Comparison of ENCODE assay signal across 26 mouse cellular contexts in the genomic region with DNA sequence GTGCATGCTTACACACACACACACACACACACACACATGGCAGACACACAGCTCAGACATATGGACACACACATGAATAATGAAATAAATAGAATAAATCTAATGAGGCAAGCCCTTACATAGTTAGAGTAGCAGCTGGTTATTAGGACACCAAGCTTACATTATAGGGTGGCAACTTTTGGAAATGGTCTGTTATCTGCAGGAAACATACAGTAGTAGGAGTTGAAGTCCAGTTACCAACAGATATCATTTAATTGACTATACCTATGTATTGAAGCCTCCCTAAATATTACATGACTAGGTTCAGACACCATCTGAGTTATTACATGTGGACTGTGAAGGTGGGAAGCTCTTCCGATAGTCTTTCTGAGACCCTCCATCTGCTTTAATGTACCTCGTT. TPM values are rescaled to one million over a fixed set of nuclear protein-coding genes. Genes with fewer than 3 reads are reported as not detected.
DNase-seq lines count a peak whose midpoint lies in the region; ATAC-seq and TF ChIP-seq lines count a peak whose summit lies in the region.
"Had no signal": no experiment of that assay in that cellular context is flagged by ENCODE, and none has a peak within 500 bp of the region (broad histone marks: within the 10 kb centered on the region; RNA-seq: fewer than 3 reads in every experiment).

No protein-coding gene starts in this region.

- H3K9me3 ChIP-seq in MEL (replicated peaks; ENCODE audit: insufficient read depth, low read length): no peaks in the 10 kb centered on the region
- H3K9me3 ChIP-seq in liver, embryonic 14.5 days (ENCODE audit: control insufficient read depth, low read length): no peaks in the 10 kb centered on the region
- no peaks in the 10 kb centered on the region for H3K9me3 ChIP-seq in kidney, embryonic 14.5 days (ENCODE audit: control insufficient read depth, low read length)
- H3K9me3 ChIP-seq in midbrain, embryonic 16.5 days (replicated peaks; ENCODE audit: control insufficient read depth, low read length, poor library complexity, severe bottlenecking): no peaks in the 10 kb centered on the region
- H3K9me3 ChIP-seq: embryonic facial prominence, embryonic 12.5 days; embryonic facial prominence, embryonic 15.5 days; forebrain, embryonic 10.5 days; forebrain, embryonic 13.5 days; hindbrain, embryonic 12.5 days; hindbrain, embryonic 15.5 days had no signal

- ATAC-seq in erythroblast, adult 5-6 weeks (replicated peaks; ENCODE audit: low FRiP score, poor library complexity, severe bottlenecking): peak; percentile 72
- peak; percentile 67 for ATAC-seq in liver, embryonic 14.5 days (ENCODE audit: insufficient read depth)
- ATAC-seq in kidney, embryonic 14.5 days (ENCODE audit: low FRiP score, low TSS enrichment): no peak
- no peak for ATAC-seq in midbrain, embryonic 16.5 days
- ATAC-seq: forebrain, embryonic 13.5 days; forebrain, embryonic 16.5 days had no signal

- no peak for TF ChIP-seq CTCF in MEL (IDR thresholded peaks at IDR 0.05 in 2 of 3, conservative IDR thresholded peaks at IDR 0.05 in 1 of 3; ENCODE audit: control insufficient read depth in 1 of 3, insufficient read depth in 1 of 3, low read depth in 2 of 3, low read length in 3 of 3, poor library complexity in 1 of 3, severe bottlenecking in 1 of 3)
- TF ChIP-seq CTCF in liver, embryonic 14.5 days (IDR thresholded peaks at IDR 0.05; ENCODE audit: low read depth): no peak

- TF ChIP-seq RAD21 in MEL (IDR thresholded peaks at IDR 0.05; ENCODE audit: low read depth, low read length): no peak

- H3K9ac ChIP-seq in MEL (ENCODE audit: control insufficient read depth, low read depth, low read length, poor library complexity, severe bottlenecking): no peak overlapping the region
- H3K9ac ChIP-seq in liver, embryonic 14.5 days (replicated peaks): no peak overlapping the region
- no peak overlapping the region for H3K9ac ChIP-seq in kidney, embryonic 14.5 days (ENCODE audit: low read depth, low read length)
- no peak overlapping the region for H3K9ac ChIP-seq in midbrain, embryonic 16.5 days (ENCODE audit: low read depth, low read length)
- H3K9ac ChIP-seq: embryonic facial prominence, embryonic 12.5 days; embryonic facial prominence, embryonic 15.5 days; forebrain, embryonic 13.5 days; hindbrain, embryonic 12.5 days; hindbrain, embryonic 15.5 days had no signal

- no peaks in the 10 kb centered on the region for H3K79me2 ChIP-seq in MEL (ENCODE audit: control insufficient read depth, insufficient read depth, low read length, poor library complexity)

- TF ChIP-seq POLR2A in MEL (IDR thresholded peaks at IDR 0.05; ENCODE audit: control insufficient read depth in 1 of 2, insufficient read depth in 1 of 2, low read depth in 1 of 2, low read length in 2 of 2, poor library complexity in 1 of 2): no peak

- peak; percentile 51 to 68; a peak in 3 of 4 replicates for TF ChIP-seq EP300 in MEL (IDR thresholded peaks at IDR 0.05; ENCODE audit: low read depth in 1 of 2, low read length in 2 of 2)
- peak; percentile 16; the same call in 1 of the 2 replicates for TF ChIP-seq EP300 in liver, embryonic 14.5 days (IDR thresholded peaks at IDR 0.05; ENCODE audit: low read depth)

- H3K4me1 ChIP-seq in MEL (ENCODE audit: control insufficient read depth in 1 of 2, insufficient read depth in 2 of 2, low read length in 2 of 2): peaks cover 0 to 9% of the 10 kb centered on the region in 2 experiments; a peak in 2 of 4 replicates
- peaks cover 0 to 2% of the 10 kb centered on the region in 2 experiments; a peak in 1 of 4 replicates for H3K4me1 ChIP-seq in liver, embryonic 14.5 days (replicated peaks; ENCODE audit: control insufficient read depth in 2 of 2, insufficient read depth in 2 of 2, low read length in 1 of 2)
- no peaks in the 10 kb centered on the region for H3K4me1 ChIP-seq in kidney, embryonic 14.5 days (ENCODE audit: control insufficient read depth, insufficient read depth, low read length)
- H3K4me1 ChIP-seq in midbrain, embryonic 16.5 days (ENCODE audit: control insufficient read depth, insufficient read depth, low read length): no peaks in the 10 kb centered on the region
- H3K4me1 ChIP-seq: embryonic facial prominence, embryonic 12.5 days; embryonic facial prominence, embryonic 15.5 days; forebrain, embryonic 10.5 days; forebrain, embryonic 13.5 days; hindbrain, embryonic 12.5 days; hindbrain, embryonic 15.5 days had no signal

- H3K4me3 ChIP-seq in MEL (ENCODE audit: control insufficient read depth in 1 of 2, insufficient read depth in 1 of 2, low read depth in 2 of 2, low read length in 2 of 2): no peak overlapping the region
- no peak overlapping the region for H3K4me3 ChIP-seq in liver, embryonic 14.5 days (ENCODE audit: insufficient read depth in 1 of 2, low read depth in 2 of 2, low read length in 2 of 2)
- H3K4me3 ChIP-seq in kidney, embryonic 14.5 days (ENCODE audit: low read length): no peak overlapping the region
- no peak overlapping the region for H3K4me3 ChIP-seq in midbrain, embryonic 16.5 days (ENCODE audit: low read depth, low read length)
- H3K4me3 ChIP-seq: embryonic facial prominence, embryonic 12.5 days; embryonic facial prominence, embryonic 15.5 days; erythroblast, embryonic 14.5 days; forebrain, embryonic 10.5 days; forebrain, embryonic 13.5 days; gastrocnemius, adult 2 months; hindbrain, embryonic 12.5 days; hindbrain, embryonic 15.5 days had no signal

- DNase-seq in MEL (ENCODE audit: low read depth, low spot score) (peak; percentile 34), MEL-GATA-1-ER (ENCODE audit: extremely low read depth, low read depth) (peak; percentile 16)
- DNase-seq in liver, embryonic 14.5 days (ENCODE audit: low read depth in 3 of 3, low spot score in 3 of 3): no peak
- no peak for DNase-seq in frontal cortex, postnatal 36 days (ENCODE audit: low spot score in 2 of 2)
- DNase-seq in right cerebral cortex, adult 18-20 months: no peak
- DNase-seq: adrenal gland, adult 8-10 months; adrenal gland, postnatal 25 days; cerebellum, adult 11 months; cerebellum, adult 2 months; cerebellum, adult 9-11 months; cerebellum, postnatal 25 days; gastrocnemius, adult 2 months; gastrocnemius, postnatal 14 days; heart, adult 11 months had no signal

- H3K27ac ChIP-seq in MEL (ENCODE audit: control insufficient read depth, low read depth, low read length): no peak overlapping the region
- no peak overlapping the region for H3K27ac ChIP-seq in liver, embryonic 14.5 days
- H3K27ac ChIP-seq in kidney, embryonic 14.5 days (ENCODE audit: low read depth, low read length): no peak overlapping the region
- no peak overlapping the region for H3K27ac ChIP-seq in midbrain, embryonic 16.5 days (ENCODE audit: low read length)
- H3K27ac ChIP-seq: embryonic facial prominence, embryonic 12.5 days; embryonic facial prominence, embryonic 15.5 days; forebrain, embryonic 10.5 days; forebrain, embryonic 13.5 days; gastrocnemius, adult 2 months; hindbrain, embryonic 12.5 days; hindbrain, embryonic 15.5 days had no signal

- no peaks in the 10 kb centered on the region for H3K27me3 ChIP-seq in MEL (ENCODE audit: control insufficient read depth in 1 of 2, insufficient read depth in 2 of 2, low read length in 2 of 2)
- H3K27me3 ChIP-seq in liver, embryonic 14.5 days (ENCODE audit: control insufficient read depth, insufficient read depth, low read length): no peaks in the 10 kb centered on the region
- no peaks in the 10 kb centered on the region for H3K27me3 ChIP-seq in kidney, embryonic 14.5 days (ENCODE audit: control insufficient read depth, insufficient read depth, low read length)
- H3K27me3 ChIP-seq in midbrain, embryonic 16.5 days (ENCODE audit: control insufficient read depth, insufficient read depth, low read depth, low read length): no peaks in the 10 kb centered on the region
- H3K27me3 ChIP-seq: embryonic facial prominence, embryonic 12.5 days; embryonic facial prominence, embryonic 15.5 days; forebrain, embryonic 13.5 days; hindbrain, embryonic 12.5 days; hindbrain, embryonic 15.5 days had no signal

- H3K4me2 ChIP-seq in liver, embryonic 14.5 days (ENCODE audit: low read depth): no peak overlapping the region
- H3K4me2 ChIP-seq in kidney, embryonic 14.5 days (replicated peaks; ENCODE audit: low read depth, low read length): no peak overlapping the region
- no peak overlapping the region for H3K4me2 ChIP-seq in midbrain, embryonic 16.5 days (ENCODE audit: low read length)
- H3K4me2 ChIP-seq: embryonic facial prominence, embryonic 12.5 days; embryonic facial prominence, embryonic 15.5 days; forebrain, embryonic 13.5 days; heart, embryonic 11.5 days; hindbrain, embryonic 12.5 days; hindbrain, embryonic 15.5 days had no signal

- peaks cover 0 to 6% of the 10 kb centered on the region in 2 experiments; a peak in 3 of 4 replicates for H3K36me3 ChIP-seq in MEL (ENCODE audit: control insufficient read depth in 1 of 2, insufficient read depth in 2 of 2, low read length in 2 of 2)
- H3K36me3 ChIP-seq in liver, embryonic 14.5 days (replicated peaks; ENCODE audit: control insufficient read depth, insufficient read depth, low read depth): no peaks in the 10 kb centered on the region
- no peaks in the 10 kb centered on the region for H3K36me3 ChIP-seq in kidney, embryonic 14.5 days (ENCODE audit: control insufficient read depth, insufficient read depth, low read length)
- no peaks in the 10 kb centered on the region for H3K36me3 ChIP-seq in midbrain, embryonic 16.5 days (ENCODE audit: control insufficient read depth, insufficient read depth, low read length)
- H3K36me3 ChIP-seq: hindbrain, embryonic 12.5 days had no signal

- WGBS in liver, embryonic 14.5 days (ENCODE audit: insufficient replicate concordance): 63% methylated on average over 2 of the region's 2 CpGs
- WGBS in kidney, embryonic 14.5 days: 92% methylated on average over 2 of the region's 2 CpGs
- WGBS in midbrain, embryonic 16.5 days: 98% methylated on average over 2 of the region's 2 CpGs

TF ChIP-seq in MEL, 35 proteins besides CTCF, POLR2A, EP300 and RAD21 (continues in another document):
- peak; percentile 59; the same call in 1 of the 2 replicates for TF ChIP-seq TCF12 (IDR thresholded peaks at IDR 0.05; ENCODE audit: low read depth, low read length)
- TF ChIP-seq ETS1 (IDR thresholded peaks at IDR 0.05; ENCODE audit: low read depth, low read length): 0 out of 2 replicates have a peak, but pooled peaks have one; percentile 19
- TF ChIP-seq NRF1 (IDR thresholded peaks at IDR 0.05; ENCODE audit: insufficient read depth, low read depth, low read length, poor library complexity, severe bottlenecking): no peak

RNA-seq across cellular contexts. Expression of a gene that starts 44.3 kb away (rescaled TPM):
- 3.7 and 4.3 TPM in 2 replicates for total RNA-seq in MEL (2012; rRNA removed)
- 1 to 10 TPM in 1 of 2 experiments, not detected in 1; 3.2 TPM for polyA plus RNA-seq in MEL (2012; ENCODE audit: insufficient read depth in 1 of 2, insufficient read length in 2 of 2, low read depth in 1 of 2, low replicate concordance in 2 of 2, missing spikeins in 1 of 2)
- total RNA-seq in erythroblast, adult 5-6 weeks (2015; ENCODE audit: low replicate concordance): 3.8 and 8.5 TPM in 2 replicates
- total RNA-seq in erythroblast, adult 5-6 weeks (2017; ENCODE audit: low replicate concordance): 2.6 and 3.9 TPM in 2 replicates
- 0.42 and 0.56 TPM in 2 replicates for polyA plus RNA-seq in liver, embryonic 14.5 days (2012; rRNA removed)
- polyA plus RNA-seq in liver, embryonic 14.5 days (2014; fragmentation: Nextera tagmentation; extraction: Ambion mirVana): 1.4 and 1.5 TPM in 2 replicates
- polyA plus RNA-seq in kidney, embryonic 14.5 days (2014; fragmentation: Nextera tagmentation; extraction: Ambion mirVana): 23.0 and 31.6 TPM in 2 replicates
- polyA plus RNA-seq in midbrain, embryonic 16.5 days (2015; fragmentation: Nextera tagmentation; extraction: Ambion mirVana): 61.7 and 66.7 TPM in 2 replicates

Comparison
In these comparisons a context has a peak if more than half of its experiments do, and no peak if none do; other contexts are left out.
1. DNase-seq: peak in MEL (single experiment) and MEL-GATA-1-ER (single experiment); none in liver, embryonic 14.5 days (0 of 3), frontal cortex, postnatal 36 days (0 of 2) and right cerebral cortex, adult 18-20 months (single experiment).
2. ATAC-seq: peak in erythroblast, adult 5-6 weeks (single experiment) and liver, embryonic 14.5 days (single experiment); none in kidney, embryonic 14.5 days (single experiment) and midbrain, embryonic 16.5 days (single experiment).